26 mouse cellular contexts compared by ENCODE assay signal in genomic region chr17:43270161-43270560, GRCm38 (mm10). TPM values are rescaled to one million over a fixed set of nuclear protein-coding genes. Genes with fewer than 3 reads are reported as not detected.
DNase-seq lines count a peak whose midpoint lies in the region; ATAC-seq and TF ChIP-seq lines count a peak whose summit lies in the region.
"Had no signal": no experiment of that assay in that cellular context is flagged by ENCODE, and none has a peak within 500 bp of the region (broad histone marks: within the 10 kb centered on the region; RNA-seq: fewer than 3 reads in every experiment).

Adgrf1 (plus strand) TSS chr17:43270329.

- H3K4me3 ChIP-seq in kidney, adult 2 months (ENCODE audit: insufficient read depth, low read depth, low read length) = no peak within 1 kb of the TSS
- H3K4me3 ChIP-seq in lung, adult 2 months (replicated peaks; ENCODE audit: extremely low read depth, low read depth, low read length) = no peak within 1 kb of the TSS
- H3K4me3 ChIP-seq in liver, embryonic 14.5 days (ENCODE audit: insufficient read depth in 1 of 2, low read depth in 2 of 2, low read length in 2 of 2) = no peak within 1 kb of the TSS
- H3K4me3 ChIP-seq in neural tube, embryonic 15.5 days (replicated peaks) = no peak within 1 kb of the TSS
- H3K4me3 ChIP-seq: forebrain, embryonic 12.5 days; limb, embryonic 15.5 days had no signal

- H3K4me1 ChIP-seq in kidney, adult 2 months (ENCODE audit: control insufficient read depth, insufficient read depth, low read length) = no peaks in the 10 kb centered on the region
- peaks cover 3% of the 10 kb centered on the region for H3K4me1 ChIP-seq in lung, adult 2 months (ENCODE audit: control insufficient read depth, insufficient read depth, low read length)
- H3K4me1 ChIP-seq in liver, embryonic 14.5 days (replicated peaks; ENCODE audit: control insufficient read depth in 2 of 2, insufficient read depth in 2 of 2, low read length in 1 of 2) = peaks cover 0 to 4% of the 10 kb centered on the region in 2 experiments; a peak in 1 of 4 replicates
- no peaks in the 10 kb centered on the region for H3K4me1 ChIP-seq in neural tube, embryonic 15.5 days
- H3K4me1 ChIP-seq: forebrain, embryonic 12.5 days had no signal

- no peaks in the 10 kb centered on the region for H3K27me3 ChIP-seq in kidney, adult 2 months (replicated peaks; ENCODE audit: control insufficient read depth, insufficient read depth, low read length)
- H3K27me3 ChIP-seq in liver, embryonic 14.5 days (ENCODE audit: control insufficient read depth, insufficient read depth, low read length) = no peaks in the 10 kb centered on the region
- H3K27me3 ChIP-seq in neural tube, embryonic 15.5 days (replicated peaks) = no peaks in the 10 kb centered on the region
- H3K27me3 ChIP-seq: CH12.LX; forebrain, embryonic 12.5 days; limb, embryonic 15.5 days had no signal

- no peak within 1 kb of the TSS for H3K9ac ChIP-seq in liver, embryonic 14.5 days (replicated peaks)
- no peak within 1 kb of the TSS for H3K9ac ChIP-seq in neural tube, embryonic 15.5 days (replicated peaks)
- H3K9ac ChIP-seq: forebrain, embryonic 12.5 days; limb, embryonic 15.5 days had no signal

- DNase-seq in kidney, adult 2 months = peak; percentile 10
- no peak for DNase-seq in kidney, postnatal 10 days
- peak; percentile 14 for DNase-seq in lung, postnatal 10 days
- DNase-seq in lung, adult 2 months = no peak
- DNase-seq in liver, embryonic 14.5 days (ENCODE audit: low read depth in 3 of 3, low spot score in 3 of 3) = no peak
- no peak for DNase-seq in heart, postnatal 4 days
- DNase-seq in testis, postnatal 10 days (ENCODE audit: low spot score) = no peak
- DNase-seq: adrenal gland, postnatal 36 days; cerebellum, adult 11-12 months; heart, adult 18-20 months; heart, postnatal 36 days; kidney, postnatal 14 days; retina, postnatal 1 day; thymus, postnatal 25 days had no signal

- no peaks in the 10 kb centered on the region for H3K9me3 ChIP-seq in liver, embryonic 14.5 days (ENCODE audit: control insufficient read depth, low read length)
- H3K9me3 ChIP-seq in neural tube, embryonic 15.5 days (replicated peaks) = no peaks in the 10 kb centered on the region
- H3K9me3 ChIP-seq: limb, embryonic 15.5 days had no signal

- TF ChIP-seq CTCF in kidney, adult 2 months (conservative IDR thresholded peaks at IDR 0.05; ENCODE audit: insufficient read depth, insufficient read length, low read depth, low read length) = no peak
- no peak for TF ChIP-seq CTCF in lung, adult 2 months (IDR thresholded peaks at IDR 0.05; ENCODE audit: insufficient read depth, low read length)
- TF ChIP-seq CTCF in liver, embryonic 14.5 days (IDR thresholded peaks at IDR 0.05; ENCODE audit: low read depth) = no peak

- no peak within 1 kb of the TSS for H3K4me2 ChIP-seq in liver, embryonic 14.5 days (ENCODE audit: low read depth)
- no peak within 1 kb of the TSS for H3K4me2 ChIP-seq in neural tube, embryonic 15.5 days
- H3K4me2 ChIP-seq: forebrain, embryonic 12.5 days; limb, embryonic 15.5 days had no signal

- 59% methylated on average over 6 of the region's 6 CpGs for WGBS in kidney, adult 2 months
- WGBS in lung, adult 2 months = 31% methylated on average over 6 of the region's 6 CpGs
- 18% methylated on average over 6 of the region's 6 CpGs for WGBS in liver, embryonic 14.5 days (ENCODE audit: insufficient replicate concordance)
- WGBS in neural tube, embryonic 15.5 days = 79% methylated on average over 6 of the region's 6 CpGs

- TF ChIP-seq POLR2A in kidney, adult 2 months (IDR thresholded peaks at IDR 0.05; ENCODE audit: low read depth, low read length) = no peak
- TF ChIP-seq POLR2A in lung, adult 2 months (IDR thresholded peaks at IDR 0.05; ENCODE audit: borderline replicate concordance, extremely low read depth, low read depth, low read length) = no peak

- no peak within 1 kb of the TSS for H3K27ac ChIP-seq in kidney, adult 2 months (ENCODE audit: insufficient read depth, low read depth, low read length)
- H3K27ac ChIP-seq in liver, embryonic 14.5 days = no peak within 1 kb of the TSS
- no peak within 1 kb of the TSS for H3K27ac ChIP-seq in neural tube, embryonic 15.5 days (replicated peaks)
- H3K27ac ChIP-seq: forebrain, embryonic 12.5 days; hindbrain, postnatal 0 days; limb, embryonic 15.5 days had no signal

- ATAC-seq in liver, embryonic 14.5 days (ENCODE audit: insufficient read depth) = 0 out of 2 replicates have a peak, but pooled peaks have one; percentile 15
- no peak for ATAC-seq in neural tube, embryonic 15.5 days (ENCODE audit: low FRiP score)
- ATAC-seq: hindbrain, postnatal 0 days; midbrain, embryonic 16.5 days had no signal

- no peak for TF ChIP-seq EP300 in liver, embryonic 14.5 days (IDR thresholded peaks at IDR 0.05; ENCODE audit: low read depth)

- no peaks in the 10 kb centered on the region for H3K36me3 ChIP-seq in kidney, adult 2 months (ENCODE audit: control insufficient read depth, insufficient read depth, low read length)
- no peaks in the 10 kb centered on the region for H3K36me3 ChIP-seq in liver, embryonic 14.5 days (replicated peaks; ENCODE audit: control insufficient read depth, insufficient read depth, low read depth)
- no peaks in the 10 kb centered on the region for H3K36me3 ChIP-seq in neural tube, embryonic 15.5 days
- H3K36me3 ChIP-seq: forebrain, embryonic 12.5 days; limb, embryonic 15.5 days had no signal

RNA-seq across cellular contexts. Expression of gene Adgrf1, which starts in this region (rescaled TPM):
- polyA plus RNA-seq in kidney, adult 2 months (2012; rRNA removed) = 0.92 and 1.8 TPM in 2 replicates
- not detected in 2 replicates for polyA plus RNA-seq in lung, adult 2 months (2012; rRNA removed)
- 0.51 and 0.66 TPM in 2 replicates for polyA plus RNA-seq in liver, embryonic 14.5 days (2012; rRNA removed)
- 0.48 and 0.69 TPM in 2 replicates for polyA plus RNA-seq in liver, embryonic 14.5 days (2014; fragmentation: Nextera tagmentation; extraction: Ambion mirVana)
- not detected in 2 replicates for polyA plus RNA-seq in neural tube, embryonic 15.5 days (2015; fragmentation: Nextera tagmentation; extraction: Ambion mirVana)
- total RNA-seq in heart, postnatal 4 days (2021) = not detected
- total RNA-seq: adrenal gland, postnatal 36 days; CH12.LX; gastrocnemius, adult 8-10 months; heart, adult 18-20 months; heart, postnatal 36 days; hindbrain, postnatal 0 days; left cerebral cortex, adult 18-20 months; left cerebral cortex, postnatal 36 days; MEL had no signal
- polyA plus RNA-seq: embryonic facial prominence, embryonic 11.5 days; forebrain, embryonic 12.5 days; heart, embryonic 14.5 days; hindbrain, postnatal 0 days; limb, embryonic 15.5 days; midbrain, embryonic 16.5 days had no signal

Comparison
In these comparisons a context has a peak if more than half of its experiments do, and no peak if none do; other contexts are left out.
1. DNase-seq: peak in kidney, adult 2 months (single experiment) and lung, postnatal 10 days (single experiment); none in kidney, postnatal 10 days (single experiment), lung, adult 2 months (single experiment), liver, embryonic 14.5 days (0 of 3), heart, postnatal 4 days (single experiment) and testis, postnatal 10 days (single experiment).
2. Peak in ATAC-seq in liver, embryonic 14.5 days; RNA of the gene not detected or under 1 TPM.